Mouse (Mus musculus) megakaryocyte, embryonic 14.5 days (primary cell): ENCODE data around the gene Nfe2l3.

Experiments used
- FLI1 ChIP-seq: IDR thresholded peaks from 2 replicates; pipeline ENCODE4 v1.6.1; 2012; ENCODE audit warnings: low read length, inconsistent platforms, mixed read lengths
- GATA1 ChIP-seq: IDR thresholded peaks from 3 replicates; pipeline ENCODE4 v1.6.1; 2012; ENCODE audit warnings: mixed read lengths, low read length, inconsistent platforms, borderline replicate concordance

GRCm38 (mm10) chr6:51424537-51424936 lies 7.9 kb upstream of the Nfe2l3 start:
- TF ChIP-seq GATA1 (no peak), FLI1 (no peak)
